Mouse (Mus musculus): ENCODE measurements around the gene Klhl9. TPM values are rescaled to one million over a fixed set of nuclear protein-coding genes. Genes with fewer than 3 reads are reported as not detected.
"Not testable (repeated sequence)": the region's sequence is repeated elsewhere in the genome, so short reads cannot be mapped to it uniquely, and the experiment has no call there.

Gene Klhl9
- polyA plus RNA-seq (2012; fragmentation: generic; extraction: Trizol) = 11.6 TPM
- long read RNA-seq, experiment 1, full-length matches to known transcripts = 194 of 194 reads
- long read RNA-seq, experiment 1, partial matches to known transcripts = 0 of 194 reads
- long read RNA-seq, experiment 1, other reads (novel, unspliced or antisense) = 0 of 194 reads
- long read RNA-seq, experiment 2, full-length matches to known transcripts = 85 of 86 reads
- long read RNA-seq, experiment 2, partial matches to known transcripts = 0 of 86 reads
- long read RNA-seq, experiment 2, other reads (novel, unspliced or antisense) = 1 of 86 reads

DNA sequence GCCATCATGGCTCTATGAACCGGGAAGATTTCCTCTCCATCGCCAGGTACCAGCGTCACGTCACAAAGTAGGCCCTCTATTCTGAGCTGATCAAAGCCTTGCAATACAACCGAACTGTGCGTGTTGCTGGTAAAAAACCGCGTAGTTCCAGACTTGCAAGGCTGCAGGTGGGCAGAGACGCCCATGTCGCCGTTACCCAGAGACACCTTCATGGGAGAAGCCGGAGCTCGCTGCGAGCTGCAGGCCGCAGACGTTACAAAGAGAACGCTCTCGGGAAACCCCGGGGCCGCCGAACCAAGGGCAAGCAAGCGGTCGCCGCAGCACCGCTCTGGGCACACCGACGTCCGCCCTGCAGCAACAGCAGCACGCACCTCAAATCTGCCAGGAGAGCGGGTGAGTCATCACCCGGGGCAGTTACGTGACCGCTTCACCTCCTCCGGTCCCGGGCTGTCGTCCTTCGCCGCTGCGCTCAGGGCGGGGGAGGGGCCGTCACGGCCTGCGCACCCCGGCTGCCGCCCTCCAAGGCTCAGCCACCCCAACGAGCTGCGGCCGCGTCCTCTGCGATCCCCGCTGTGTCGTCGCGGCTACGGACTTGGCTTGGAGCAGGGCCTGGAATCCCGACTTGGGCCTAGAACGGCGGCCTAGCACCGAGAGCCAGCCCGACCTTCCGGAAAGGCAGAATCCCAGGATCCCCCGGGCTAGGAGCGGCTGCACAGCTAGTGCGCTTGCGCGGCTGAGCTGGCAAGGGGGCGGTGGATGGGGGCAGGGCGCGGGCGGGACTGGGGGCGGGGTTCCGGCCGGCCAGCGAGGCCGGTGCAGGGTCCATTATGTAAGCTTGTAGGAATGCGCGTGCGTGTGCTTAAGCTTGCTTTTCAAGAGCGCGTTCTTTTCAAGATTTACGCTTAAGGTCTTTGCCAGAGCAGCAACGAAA lies at the start of gene Klhl9, which contains the start of gene Gm26566:
Gene Klhl9, minus strand, starts transcription at position 675 of the 931 bp plus-strand sequence.
Gene Gm26566, plus strand, starts transcription at position 15 of the 931 bp plus-strand sequence.
- Histone ChIP-seq H3K27me3 (ENCODE audit: control insufficient read depth, insufficient read depth, insufficient read length) (no peaks in the 10 kb centered on the region), H3K79me3 (ENCODE audit: low read depth) (peaks cover 49% of the 10 kb centered on the region), H3K79me2 (ENCODE audit: control insufficient read depth, insufficient read depth) (peaks cover 52% of the 10 kb centered on the region), H3K36me3 (ENCODE audit: control insufficient read depth, insufficient read depth) (peaks cover 42% of the 10 kb centered on the region), H3K4me3 (ENCODE audit: insufficient read depth, poor library complexity, severe bottlenecking) (peak within 1 kb of the TSS; percentile 85), H3ac (ENCODE audit: control insufficient read depth, insufficient read length, low read depth) (peak within 1 kb of the TSS; percentile 98)
- no peak for TF ChIP-seq CEBPB (IDR thresholded peaks at IDR 0.05; ENCODE audit: low read depth)
- no peak for TF ChIP-seq USF1 (IDR thresholded peaks at IDR 0.05; ENCODE audit: low read depth)
- TF ChIP-seq MAX (IDR thresholded peaks at IDR 0.05) = no peak
- TF ChIP-seq CTCF (IDR thresholded peaks at IDR 0.05; ENCODE audit: control insufficient read depth, insufficient read depth, insufficient read length) = no peak
- TF ChIP-seq FOSL1 (IDR thresholded peaks at IDR 0.05; ENCODE audit: insufficient read depth, low read length, poor library complexity, severe bottlenecking) = no peak
- TF ChIP-seq MYOD1 (IDR thresholded peaks at IDR 0.05; ENCODE audit: control insufficient read depth, insufficient read length, low read depth) = no peak

DNA sequence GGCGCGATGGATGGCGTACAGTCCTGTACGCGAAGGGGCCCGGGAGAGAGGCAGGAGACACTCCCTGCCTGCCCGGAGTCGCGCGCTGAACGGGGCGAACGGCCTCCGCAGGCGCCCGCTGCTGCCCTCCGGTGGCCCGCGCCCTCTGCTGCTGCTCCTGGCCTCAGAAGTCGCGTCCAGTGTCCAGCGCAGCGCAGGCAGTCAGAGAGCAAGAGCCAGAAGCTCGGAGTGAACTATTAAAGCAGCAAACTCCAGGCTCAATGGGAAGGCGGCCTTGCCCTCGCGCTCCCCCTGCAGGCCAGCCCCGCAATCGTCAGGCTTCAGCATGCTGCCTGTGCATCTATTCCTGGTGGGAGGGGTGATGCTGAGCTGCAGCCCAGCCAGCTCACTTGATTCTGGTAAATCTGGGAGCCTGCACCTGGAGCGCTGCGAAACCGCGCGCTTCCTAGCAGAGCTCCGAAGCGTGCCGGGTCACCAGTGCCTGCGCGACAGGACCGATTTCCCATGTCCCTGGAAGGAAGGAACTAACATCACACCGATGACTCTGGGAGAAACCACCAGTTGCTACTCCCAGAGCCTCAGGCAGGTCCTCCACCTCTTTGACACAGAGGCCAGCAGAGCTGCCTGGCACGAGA lies 41.2 kb upstream of the Klhl9 start:
- H3K36me3 ChIP-seq (ENCODE audit: control insufficient read depth, insufficient read depth); H3ac ChIP-seq (ENCODE audit: control insufficient read depth, insufficient read length, low read depth); H3K27me3 ChIP-seq (ENCODE audit: control insufficient read depth, insufficient read depth, insufficient read length); H3K4me3 ChIP-seq (ENCODE audit: insufficient read depth, poor library complexity, severe bottlenecking); H3K79me3 ChIP-seq (ENCODE audit: low read depth); H3K79me2 ChIP-seq (ENCODE audit: control insufficient read depth, insufficient read depth): not testable (repeated sequence)

DNA sequence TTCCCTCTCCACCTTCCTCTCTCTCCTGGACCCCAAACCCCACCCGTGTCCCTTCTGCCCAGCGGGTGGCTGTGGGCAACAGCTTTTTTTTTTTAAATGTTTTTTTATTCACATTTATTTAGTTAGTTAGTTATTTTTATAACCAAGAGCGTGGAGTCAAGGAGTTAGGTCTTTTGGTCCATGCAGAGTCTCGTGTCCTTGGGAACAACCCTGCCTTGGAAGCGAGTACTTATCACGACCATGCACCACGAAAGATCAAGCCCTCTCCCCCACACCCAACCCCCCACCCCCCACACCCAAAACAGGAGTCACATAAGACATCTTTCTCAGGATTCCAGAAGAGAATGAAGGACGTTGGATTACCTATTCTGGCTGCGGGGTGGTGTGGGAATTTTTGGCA lies 40.1 kb upstream of the Klhl9 start:
- not testable (repeated sequence) for H3K36me3 ChIP-seq (ENCODE audit: control insufficient read depth, insufficient read depth); H3K79me3 ChIP-seq (ENCODE audit: low read depth); H3K4me3 ChIP-seq (ENCODE audit: insufficient read depth, poor library complexity, severe bottlenecking); H3K27me3 ChIP-seq (ENCODE audit: control insufficient read depth, insufficient read depth, insufficient read length); H3K79me2 ChIP-seq (ENCODE audit: control insufficient read depth, insufficient read depth); H3ac ChIP-seq (ENCODE audit: control insufficient read depth, insufficient read length, low read depth)

DNA sequence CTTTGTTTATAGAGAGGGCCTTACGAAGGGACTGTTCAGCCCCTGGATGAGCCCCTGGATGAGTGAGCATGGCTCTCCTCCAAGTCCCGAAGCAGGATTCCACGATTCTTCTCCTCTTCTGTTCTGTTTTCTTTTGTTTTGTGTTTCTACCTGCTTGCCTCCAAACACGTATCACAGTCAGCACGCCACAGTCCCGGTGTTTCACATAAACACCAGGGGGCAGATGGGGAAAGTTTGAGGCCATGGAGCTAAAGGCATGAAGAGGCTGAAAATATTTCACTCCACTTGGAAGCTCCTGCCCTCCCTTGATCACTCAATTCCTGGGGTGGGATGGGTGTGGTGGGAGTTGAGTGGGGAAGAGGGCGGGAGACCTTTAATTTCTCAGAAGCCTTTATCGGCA lies 39.5 kb upstream of the Klhl9 start:
- H3K4me3 ChIP-seq (ENCODE audit: insufficient read depth, poor library complexity, severe bottlenecking); H3K79me2 ChIP-seq (ENCODE audit: control insufficient read depth, insufficient read depth); H3K27me3 ChIP-seq (ENCODE audit: control insufficient read depth, insufficient read depth, insufficient read length); H3K36me3 ChIP-seq (ENCODE audit: control insufficient read depth, insufficient read depth); H3K79me3 ChIP-seq (ENCODE audit: low read depth); H3ac ChIP-seq (ENCODE audit: control insufficient read depth, insufficient read length, low read depth): not testable (repeated sequence)

DNA sequence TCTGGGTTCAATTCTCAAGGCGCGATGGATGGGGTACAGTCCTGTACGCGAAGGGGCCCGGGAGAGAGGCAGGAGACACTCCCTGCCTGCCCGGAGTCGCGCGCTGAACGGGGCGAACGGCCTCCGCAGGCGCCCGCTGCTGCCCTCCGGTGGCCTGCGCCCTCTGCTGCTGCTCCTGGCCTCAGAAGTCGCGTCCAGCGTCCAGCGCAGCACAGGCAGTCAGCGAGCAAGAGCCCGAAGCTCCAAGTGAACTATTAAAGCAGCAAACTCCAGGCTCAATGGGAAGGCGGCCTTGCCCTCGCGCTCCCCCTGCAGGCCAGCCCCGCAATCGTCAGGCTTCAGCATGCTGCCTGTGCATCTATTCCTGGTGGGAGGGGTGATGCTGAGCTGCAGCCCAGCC lies 38.2 kb upstream of the Klhl9 start:
- not testable (repeated sequence) for H3K79me2 ChIP-seq (ENCODE audit: control insufficient read depth, insufficient read depth); H3ac ChIP-seq (ENCODE audit: control insufficient read depth, insufficient read length, low read depth); H3K4me3 ChIP-seq (ENCODE audit: insufficient read depth, poor library complexity, severe bottlenecking); H3K79me3 ChIP-seq (ENCODE audit: low read depth); H3K36me3 ChIP-seq (ENCODE audit: control insufficient read depth, insufficient read depth); H3K27me3 ChIP-seq (ENCODE audit: control insufficient read depth, insufficient read depth, insufficient read length)

DNA sequence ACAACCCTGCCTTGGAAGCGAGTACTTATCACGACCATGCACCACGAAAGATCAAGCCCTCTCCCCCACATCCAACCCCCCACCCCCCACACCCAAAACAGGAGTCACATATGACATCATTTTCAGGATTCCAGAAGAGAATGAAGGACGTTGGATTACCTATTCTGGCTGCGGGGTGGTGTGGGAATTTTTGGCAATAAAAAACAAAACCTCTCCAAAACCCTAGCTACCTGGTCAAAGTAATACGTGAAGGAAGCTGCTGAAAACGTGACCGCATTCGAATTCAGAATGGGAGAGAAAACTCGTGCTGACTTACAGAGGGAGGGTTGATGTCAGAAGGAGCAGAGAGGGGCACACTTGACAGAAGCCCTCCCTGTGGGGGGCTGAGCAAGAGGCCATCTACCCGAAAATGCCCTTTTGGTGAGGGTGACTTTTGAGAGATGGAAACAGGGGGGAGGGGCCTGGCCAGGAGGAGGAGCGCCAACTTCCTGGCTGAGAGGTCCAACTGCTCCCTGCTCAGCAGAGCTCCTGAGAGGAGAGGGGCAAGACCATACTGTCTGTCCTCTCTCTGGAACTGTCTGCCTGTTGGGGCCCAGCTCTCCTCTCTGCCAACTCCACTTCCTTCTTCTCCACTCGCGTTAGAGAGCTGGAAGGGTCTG lies 37.5 kb upstream of the Klhl9 start, which contains the start of gene Gm13283:
Gene Gm13283, plus strand, starts transcription at position 510 of the 659 bp plus-strand sequence.
- not testable (repeated sequence) for H3ac ChIP-seq (ENCODE audit: control insufficient read depth, insufficient read length, low read depth); H3K79me3 ChIP-seq (ENCODE audit: low read depth); H3K4me3 ChIP-seq (ENCODE audit: insufficient read depth, poor library complexity, severe bottlenecking); H3K27me3 ChIP-seq (ENCODE audit: control insufficient read depth, insufficient read depth, insufficient read length); H3K79me2 ChIP-seq (ENCODE audit: control insufficient read depth, insufficient read depth); H3K36me3 ChIP-seq (ENCODE audit: control insufficient read depth, insufficient read depth)

DNA sequence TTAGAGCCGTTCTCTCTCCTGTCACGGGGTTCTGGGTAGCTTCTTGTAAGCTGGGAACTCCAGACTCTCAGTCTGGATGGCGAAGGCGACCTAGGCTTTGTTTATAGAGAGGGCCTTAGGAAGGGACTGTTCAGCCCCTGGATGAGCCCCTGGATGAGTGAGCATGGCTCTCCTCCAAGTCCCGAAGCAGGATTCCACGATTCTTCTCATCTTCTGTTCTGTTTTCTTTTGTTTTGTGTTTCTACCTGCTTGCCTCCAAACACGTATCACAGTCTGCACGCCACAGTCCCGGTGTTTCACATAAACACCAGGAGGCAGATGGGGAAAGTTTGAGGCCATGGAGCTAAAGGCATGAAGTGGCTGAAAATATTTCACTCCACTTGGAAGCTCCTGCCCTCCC lies 36.5 kb upstream of the Klhl9 start:
- not testable (repeated sequence) for H3K36me3 ChIP-seq (ENCODE audit: control insufficient read depth, insufficient read depth); H3K79me3 ChIP-seq (ENCODE audit: low read depth); H3ac ChIP-seq (ENCODE audit: control insufficient read depth, insufficient read length, low read depth); H3K27me3 ChIP-seq (ENCODE audit: control insufficient read depth, insufficient read depth, insufficient read length); H3K4me3 ChIP-seq (ENCODE audit: insufficient read depth, poor library complexity, severe bottlenecking); H3K79me2 ChIP-seq (ENCODE audit: control insufficient read depth, insufficient read depth)

DNA sequence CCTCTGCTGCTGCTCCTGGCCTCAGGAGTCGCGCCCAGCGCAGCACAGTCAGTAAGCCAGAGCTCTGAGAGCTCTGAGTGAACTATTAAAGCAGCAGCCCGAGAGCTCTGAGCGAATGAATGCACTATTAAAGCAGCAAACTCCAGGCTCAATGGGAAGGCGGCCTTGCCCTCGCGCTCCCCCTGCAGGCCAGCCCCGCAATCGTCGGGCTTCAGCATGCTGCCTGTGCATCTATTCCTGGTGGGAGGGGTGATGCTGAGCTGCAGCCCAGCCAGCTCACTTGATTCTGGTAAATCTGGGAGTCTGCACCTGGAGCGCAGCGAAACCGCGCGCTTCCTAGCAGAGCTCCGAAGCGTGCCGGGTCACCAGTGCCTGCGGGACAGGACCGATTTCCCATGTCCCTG lies 35.4 kb upstream of the Klhl9 start:
- H3K79me3 ChIP-seq (ENCODE audit: low read depth); H3K4me3 ChIP-seq (ENCODE audit: insufficient read depth, poor library complexity, severe bottlenecking); H3K36me3 ChIP-seq (ENCODE audit: control insufficient read depth, insufficient read depth); H3K27me3 ChIP-seq (ENCODE audit: control insufficient read depth, insufficient read depth, insufficient read length); H3ac ChIP-seq (ENCODE audit: control insufficient read depth, insufficient read length, low read depth); H3K79me2 ChIP-seq (ENCODE audit: control insufficient read depth, insufficient read depth): not testable (repeated sequence)

DNA sequence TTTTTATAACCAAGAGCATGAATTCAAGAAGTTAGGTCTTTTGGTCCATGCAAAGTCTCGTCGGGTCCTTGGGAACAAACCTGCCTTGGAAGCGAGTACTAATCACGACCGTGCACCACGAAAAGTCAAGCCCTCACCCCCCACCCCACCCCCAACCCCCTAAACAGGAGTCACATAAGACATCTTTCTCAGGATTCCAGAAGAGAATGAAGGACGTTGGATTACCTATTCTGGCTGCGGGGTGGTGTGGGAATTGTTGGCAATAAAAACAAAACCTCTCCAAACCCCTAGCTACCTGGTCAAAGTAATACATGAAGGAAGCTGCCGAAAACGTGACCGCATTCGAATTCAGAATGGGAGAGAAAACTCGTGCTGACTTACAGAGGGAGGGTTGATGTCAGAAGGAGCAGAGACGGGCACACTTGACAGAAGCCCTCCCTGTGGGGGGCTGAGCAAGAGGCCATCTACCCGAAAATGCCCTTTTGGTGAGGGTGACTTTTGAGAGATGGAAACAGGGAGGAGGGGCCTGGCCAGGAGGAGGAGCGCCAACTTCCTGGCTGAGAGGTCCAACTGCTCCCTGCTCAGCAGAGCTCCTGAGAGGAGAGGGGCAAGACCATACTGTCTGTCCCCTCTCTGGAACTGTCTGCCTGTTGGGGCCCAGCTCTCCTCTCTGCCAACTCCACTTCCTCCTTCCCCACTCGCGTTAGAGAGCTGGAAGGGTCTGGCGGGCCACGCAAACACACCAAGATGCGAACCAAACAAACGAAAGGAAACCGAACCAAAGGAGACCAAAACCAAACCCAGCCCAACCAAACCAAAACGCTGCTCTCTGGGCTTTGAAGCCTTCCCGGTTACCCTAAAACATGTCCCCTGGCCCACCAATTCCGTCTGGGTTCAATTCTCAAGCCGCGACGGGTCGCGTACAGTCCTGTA lies 34.6 kb upstream of the Klhl9 start:
- not testable (repeated sequence) for H3K27me3 ChIP-seq (ENCODE audit: control insufficient read depth, insufficient read depth, insufficient read length); H3ac ChIP-seq (ENCODE audit: control insufficient read depth, insufficient read length, low read depth); H3K4me3 ChIP-seq (ENCODE audit: insufficient read depth, poor library complexity, severe bottlenecking); H3K79me3 ChIP-seq (ENCODE audit: low read depth); H3K36me3 ChIP-seq (ENCODE audit: control insufficient read depth, insufficient read depth); H3K79me2 ChIP-seq (ENCODE audit: control insufficient read depth, insufficient read depth)
